8 mouse cellular contexts compared by ENCODE assay signal in genomic region chr4:120569025-120569424, GRCm38 (mm10). TPM values are rescaled to one million over a fixed set of nuclear protein-coding genes. Genes with fewer than 3 reads are reported as not detected.
DNase-seq lines count a peak whose midpoint lies in the region; ATAC-seq and TF ChIP-seq lines count a peak whose summit lies in the region.

No protein-coding gene starts in this region.

- peak overlapping the region; percentile 81 for H3K4me3 ChIP-seq in lung, embryonic 14.5 days (ENCODE audit: low read depth, low read length)
- peak overlapping the region; percentile 80 for H3K4me3 ChIP-seq in embryonic facial prominence, embryonic 13.5 days
- H3K4me3 ChIP-seq in hindbrain, embryonic 14.5 days (replicated peaks; ENCODE audit: low read length), result peak overlapping the region; percentile 87
- peak overlapping the region; percentile 86 for H3K4me3 ChIP-seq in liver, embryonic 12.5 days
- peak overlapping the region; percentile 68 for H3K4me3 ChIP-seq in stomach, postnatal 0 days (ENCODE audit: low read depth, low read length)

- no peak for TF ChIP-seq CTCF in lung, embryonic 14.5 days (IDR thresholded peaks at IDR 0.05; ENCODE audit: low read depth)
- TF ChIP-seq CTCF in stomach, postnatal 0 days (IDR thresholded peaks at IDR 0.05; ENCODE audit: low read depth), result no peak

- TF ChIP-seq EP300 in stomach, postnatal 0 days (optimal IDR thresholded peaks at IDR 0.05), result no peak

- H3K9ac ChIP-seq in lung, embryonic 14.5 days, result peak overlapping the region; percentile 92
- H3K9ac ChIP-seq in embryonic facial prominence, embryonic 13.5 days, result peak overlapping the region; percentile 94
- peak overlapping the region; percentile 90 for H3K9ac ChIP-seq in hindbrain, embryonic 14.5 days
- peak overlapping the region; percentile 90 for H3K9ac ChIP-seq in liver, embryonic 12.5 days
- peak overlapping the region; percentile 83 for H3K9ac ChIP-seq in stomach, postnatal 0 days (ENCODE audit: low read length)

- no peaks in the 10 kb centered on the region for H3K9me3 ChIP-seq in lung, embryonic 14.5 days (ENCODE audit: low read depth, low read length)
- H3K9me3 ChIP-seq in embryonic facial prominence, embryonic 13.5 days, result no peaks in the 10 kb centered on the region
- no peaks in the 10 kb centered on the region for H3K9me3 ChIP-seq in hindbrain, embryonic 14.5 days (ENCODE audit: control insufficient read depth, low read length)
- no peaks in the 10 kb centered on the region for H3K9me3 ChIP-seq in liver, embryonic 12.5 days (replicated peaks)
- H3K9me3 ChIP-seq in stomach, postnatal 0 days (ENCODE audit: control insufficient read depth, low read length), result no peaks in the 10 kb centered on the region

- DNase-seq in lung, embryonic 14.5 days, result peak; percentile 5
- DNase-seq in lung, adult 18-20 months, result no peak
- DNase-seq in hindbrain, embryonic 14.5 days (ENCODE audit: low spot score), result no peak
- DNase-seq in stomach, postnatal 0 days (ENCODE audit: low spot score), result no peak
- DNase-seq in left cerebral cortex, adult 11 months (ENCODE audit: low spot score), result no peak
- no peak for DNase-seq in cerebellum, adult 11-12 months

- ATAC-seq in lung, embryonic 14.5 days (ENCODE audit: insufficient read depth), result no peak
- ATAC-seq in embryonic facial prominence, embryonic 13.5 days (ENCODE audit: insufficient number of reproducible peaks, insufficient read depth, low FRiP score, low TSS enrichment, low read depth), result no peak
- ATAC-seq in hindbrain, embryonic 14.5 days (ENCODE audit: low FRiP score), result no peak
- ATAC-seq in liver, embryonic 12.5 days, result no peak
- ATAC-seq in stomach, postnatal 0 days (ENCODE audit: low FRiP score, low TSS enrichment), result no peak

- peaks cover 17% of the 10 kb centered on the region for H3K4me1 ChIP-seq in lung, embryonic 14.5 days (ENCODE audit: insufficient read depth)
- peaks cover 29% of the 10 kb centered on the region for H3K4me1 ChIP-seq in embryonic facial prominence, embryonic 13.5 days
- H3K4me1 ChIP-seq in hindbrain, embryonic 14.5 days (replicated peaks; ENCODE audit: control insufficient read depth, insufficient read depth, low read length), result peaks cover 20% of the 10 kb centered on the region
- peaks cover 43% of the 10 kb centered on the region for H3K4me1 ChIP-seq in liver, embryonic 12.5 days
- H3K4me1 ChIP-seq in stomach, postnatal 0 days (replicated peaks; ENCODE audit: control insufficient read depth, insufficient read depth), result peaks cover 7% of the 10 kb centered on the region; the same call in 1 of the 2 replicates

- peak overlapping the region; percentile 87 for H3K4me2 ChIP-seq in lung, embryonic 14.5 days
- peak overlapping the region; percentile 65 for H3K4me2 ChIP-seq in embryonic facial prominence, embryonic 13.5 days
- H3K4me2 ChIP-seq in hindbrain, embryonic 14.5 days (replicated peaks), result peak overlapping the region; percentile 69
- H3K4me2 ChIP-seq in liver, embryonic 12.5 days, result peak overlapping the region; percentile 99
- peak overlapping the region; percentile 93 for H3K4me2 ChIP-seq in stomach, postnatal 0 days (replicated peaks; ENCODE audit: low read depth)

- peak overlapping the region; percentile 97 for H3K27ac ChIP-seq in lung, embryonic 14.5 days (ENCODE audit: low read depth)
- no peak overlapping the region for H3K27ac ChIP-seq in embryonic facial prominence, embryonic 13.5 days
- H3K27ac ChIP-seq in hindbrain, embryonic 14.5 days, result peak overlapping the region; percentile 95
- peak overlapping the region; percentile 55 for H3K27ac ChIP-seq in liver, embryonic 12.5 days
- H3K27ac ChIP-seq in stomach, postnatal 0 days (replicated peaks), result no peak overlapping the region

- H3K36me3 ChIP-seq in lung, embryonic 14.5 days (ENCODE audit: insufficient read depth), result peaks cover 22% of the 10 kb centered on the region
- peaks cover 23% of the 10 kb centered on the region for H3K36me3 ChIP-seq in embryonic facial prominence, embryonic 13.5 days
- H3K36me3 ChIP-seq in hindbrain, embryonic 14.5 days (replicated peaks; ENCODE audit: control insufficient read depth, insufficient read depth), result peaks cover 13% of the 10 kb centered on the region
- H3K36me3 ChIP-seq in liver, embryonic 12.5 days, result peaks cover 30% of the 10 kb centered on the region
- H3K36me3 ChIP-seq in stomach, postnatal 0 days (ENCODE audit: control insufficient read depth, insufficient read depth, low read length), result 0 out of 2 replicates have a peak, but pooled peaks cover 4% of the 10 kb centered on the region

- WGBS in lung, embryonic 14.5 days, result 4% methylated on average over 4 of the region's 4 CpGs
- 5% methylated on average over 4 of the region's 4 CpGs for WGBS in embryonic facial prominence, embryonic 13.5 days
- WGBS in hindbrain, embryonic 14.5 days, result 5% methylated on average over 4 of the region's 4 CpGs
- 6% methylated on average over 4 of the region's 4 CpGs for WGBS in liver, embryonic 12.5 days (ENCODE audit: insufficient replicate concordance)
- 5% methylated on average over 4 of the region's 4 CpGs for WGBS in stomach, postnatal 0 days

- H3K27me3 ChIP-seq in lung, embryonic 14.5 days (ENCODE audit: insufficient read depth, low read length), result no peaks in the 10 kb centered on the region
- H3K27me3 ChIP-seq in embryonic facial prominence, embryonic 13.5 days, result no peaks in the 10 kb centered on the region
- H3K27me3 ChIP-seq in hindbrain, embryonic 14.5 days (ENCODE audit: control insufficient read depth, insufficient read depth, low read length), result no peaks in the 10 kb centered on the region
- H3K27me3 ChIP-seq in liver, embryonic 12.5 days (replicated peaks), result no peaks in the 10 kb centered on the region
- H3K27me3 ChIP-seq in stomach, postnatal 0 days (ENCODE audit: control insufficient read depth, insufficient read depth, low read length), result no peaks in the 10 kb centered on the region

RNA-seq across cellular contexts. Expression of gene Ctps, which starts 1.1 kb away (rescaled TPM):
- 108 and 114 TPM in 2 replicates for polyA plus RNA-seq in lung, embryonic 14.5 days (2014; fragmentation: Nextera tagmentation; extraction: Ambion mirVana)
- 86.6 and 90.7 TPM in 2 replicates for polyA plus RNA-seq in embryonic facial prominence, embryonic 13.5 days (2015; fragmentation: Nextera tagmentation; extraction: Ambion mirVana)
- 87.0 and 103 TPM in 2 replicates for polyA plus RNA-seq in hindbrain, embryonic 14.5 days (2014; fragmentation: Nextera tagmentation; extraction: Ambion mirVana)
- 75.0 and 75.8 TPM in 2 replicates for polyA plus RNA-seq in liver, embryonic 12.5 days (2016; fragmentation: Nextera tagmentation; extraction: Ambion mirVana)
- polyA plus RNA-seq in stomach, postnatal 0 days (2015; fragmentation: Nextera tagmentation; extraction: Ambion mirVana), result 30.9 and 34.1 TPM in 2 replicates

RNA-seq across cellular contexts. Expression of gene Gm8439, which starts 19.5 kb away (rescaled TPM):
- polyA plus RNA-seq in lung, embryonic 14.5 days (2014; fragmentation: Nextera tagmentation; extraction: Ambion mirVana), result not detected in 2 replicates
- not detected in 2 replicates for polyA plus RNA-seq in embryonic facial prominence, embryonic 13.5 days (2015; fragmentation: Nextera tagmentation; extraction: Ambion mirVana)
- not detected in 2 replicates for polyA plus RNA-seq in hindbrain, embryonic 14.5 days (2014; fragmentation: Nextera tagmentation; extraction: Ambion mirVana)
- not detected in 2 replicates for polyA plus RNA-seq in liver, embryonic 12.5 days (2016; fragmentation: Nextera tagmentation; extraction: Ambion mirVana)
- not detected in 2 replicates for polyA plus RNA-seq in stomach, postnatal 0 days (2015; fragmentation: Nextera tagmentation; extraction: Ambion mirVana)

RNA-seq across cellular contexts. Expression of gene Slfnl1, which starts 37.0 kb away (rescaled TPM):
- polyA plus RNA-seq in lung, embryonic 14.5 days (2014; fragmentation: Nextera tagmentation; extraction: Ambion mirVana), result 0.11 and 0.14 TPM in 2 replicates
- polyA plus RNA-seq in embryonic facial prominence, embryonic 13.5 days (2015; fragmentation: Nextera tagmentation; extraction: Ambion mirVana), result not detected in 2 replicates
- polyA plus RNA-seq in hindbrain, embryonic 14.5 days (2014; fragmentation: Nextera tagmentation; extraction: Ambion mirVana), result not detected in 2 replicates
- not detected in 2 replicates for polyA plus RNA-seq in liver, embryonic 12.5 days (2016; fragmentation: Nextera tagmentation; extraction: Ambion mirVana)
- 0.07 TPM in 1 of 2 replicates, not detected in the other for polyA plus RNA-seq in stomach, postnatal 0 days (2015; fragmentation: Nextera tagmentation; extraction: Ambion mirVana)

Comparison
In these comparisons a context has a peak if more than half of its experiments do, and no peak if none do; other contexts are left out.
1. H3K27ac ChIP-seq: peak in lung, embryonic 14.5 days (single experiment), hindbrain, embryonic 14.5 days (single experiment) and liver, embryonic 12.5 days (single experiment); none in embryonic facial prominence, embryonic 13.5 days (single experiment) and stomach, postnatal 0 days (single experiment).
2. Peak in every context shown above with its lines, with median percentiles within 50 percentile points of each other: H3K4me2 ChIP-seq, H3K4me3 ChIP-seq and H3K9ac ChIP-seq.